Mouse (Mus musculus): ENCODE data around the gene Mip. TPM values are rescaled to one million over a fixed set of nuclear protein-coding genes. Genes with fewer than 3 reads are reported as not detected.

The Mip gene
- polyA plus RNA-seq, 1 experiment, result not detected

DNA sequence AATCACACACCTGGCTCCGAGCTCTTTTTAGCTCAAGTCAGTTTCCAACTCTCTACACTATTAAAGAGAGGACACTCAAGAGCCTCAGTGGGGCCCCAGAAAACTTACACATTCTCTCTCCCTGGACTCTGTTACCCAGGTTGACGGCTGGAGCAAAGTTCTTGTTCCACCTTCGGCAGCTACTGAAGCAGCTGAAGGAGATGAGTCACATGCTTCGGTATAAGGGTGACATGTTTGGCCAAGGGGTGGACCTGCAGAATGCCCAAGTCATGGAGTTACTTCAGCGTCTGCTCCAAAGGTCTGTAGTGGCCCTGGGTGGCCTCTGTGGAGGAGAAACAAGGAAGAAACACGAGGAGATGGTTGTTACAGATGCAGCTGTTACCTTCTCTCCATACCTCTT is 55.3 kb downstream of the Mip start:
- no peaks in the 10 kb centered on the region for H3K4me1 ChIP-seq (ENCODE audit: control insufficient read depth, insufficient read depth, insufficient read length)
- H3K36me3 ChIP-seq (ENCODE audit: control insufficient read depth, insufficient read depth, low read length), result peaks cover 65% of the 10 kb centered on the region
- no peak overlapping the region for H3K27ac ChIP-seq (ENCODE audit: insufficient read depth, low read length)
- 90% methylated on average over 6 of the region's 6 CpGs for WGBS
- no peak for TF ChIP-seq CTCF (IDR thresholded peaks at IDR 0.05; ENCODE audit: extremely low read depth, insufficient read depth, insufficient read length, insufficient replicate concordance)
- no peak for TF ChIP-seq POLR2A (IDR thresholded peaks at IDR 0.05; ENCODE audit: low read depth, low read length)
- no peak overlapping the region for H3K4me3 ChIP-seq (ENCODE audit: extremely low read depth, insufficient read depth, insufficient read length)
- DNase-seq (ENCODE audit: low read depth in 1 of 2, low spot score in 2 of 2), result no peak
- no peaks in the 10 kb centered on the region for H3K27me3 ChIP-seq (ENCODE audit: control insufficient read depth, insufficient read depth, low read length)

Other genes starting within 250 kb of the Mip start
- not detected in 2 replicates for gene Hsd17b6, start 218.2 kb upstream of the Mip start, polyA plus RNA-seq (2012; rRNA removed)
- gene Prim1, start 210.7 kb upstream of the Mip start, polyA plus RNA-seq (2012; rRNA removed), result 3.9 and 4.2 TPM in 2 replicates
- 124 and 171 TPM in 2 replicates for gene Naca, start 190.3 kb upstream of the Mip start, polyA plus RNA-seq (2012; rRNA removed)
- gene Ptges3, start 166.9 kb upstream of the Mip start, polyA plus RNA-seq (2012; rRNA removed), result 20.2 and 59.3 TPM in 2 replicates
- gene Atp5b, start 142.6 kb upstream of the Mip start, polyA plus RNA-seq (2012; rRNA removed), result 803 and 1,529 TPM in 2 replicates
- 39.0 and 43.3 TPM in 2 replicates for gene Baz2a, start 134.3 kb upstream of the Mip start, polyA plus RNA-seq (2012; rRNA removed)
- gene Rbms2, start 45.5 kb upstream of the Mip start, polyA plus RNA-seq (2012; rRNA removed), result 30.0 and 37.0 TPM in 2 replicates
- 4.7 and 6.6 TPM in 2 replicates for gene Gls2, start 31.4 kb upstream of the Mip start, polyA plus RNA-seq (2012; rRNA removed)
- gene Spryd4, start 14.0 kb upstream of the Mip start, polyA plus RNA-seq (2012; rRNA removed), result 6.0 and 7.6 TPM in 2 replicates
- gene Timeless, start 6.2 kb downstream of the Mip start, polyA plus RNA-seq (2012; rRNA removed), result 4.8 and 6.7 TPM in 2 replicates
- 0.06 and 0.20 TPM in 2 replicates for gene Apon, start 28.3 kb downstream of the Mip start, polyA plus RNA-seq (2012; rRNA removed)
- gene Apof, start 42.8 kb downstream of the Mip start, polyA plus RNA-seq (2012; rRNA removed), result 1.0 and 1.4 TPM in 2 replicates
- gene Stat2, start 44.7 kb downstream of the Mip start, polyA plus RNA-seq (2012; rRNA removed), result 34.6 and 42.1 TPM in 2 replicates
- gene Il23a, start 72.9 kb downstream of the Mip start, polyA plus RNA-seq (2012; rRNA removed), result not detected in 2 replicates
- gene Pan2, start 77.5 kb downstream of the Mip start, polyA plus RNA-seq (2012; rRNA removed), result 25.7 and 30.6 TPM in 2 replicates
- 15.9 and 17.2 TPM in 2 replicates for gene Cnpy2, start 96.6 kb downstream of the Mip start, polyA plus RNA-seq (2012; rRNA removed)
- 70.4 and 89.2 TPM in 2 replicates for gene Cs, start 111.9 kb downstream of the Mip start, polyA plus RNA-seq (2012; rRNA removed)
- 32.1 and 63.8 TPM in 2 replicates for gene Coq10a, start 143.2 kb downstream of the Mip start, polyA plus RNA-seq (2012; rRNA removed)
- gene Ankrd52, start 151.3 kb downstream of the Mip start, polyA plus RNA-seq (2012; rRNA removed), result 31.1 and 36.9 TPM in 2 replicates
- 15.2 and 17.1 TPM in 2 replicates for gene Slc39a5, start 175.4 kb downstream of the Mip start, polyA plus RNA-seq (2012; rRNA removed)
- 19.8 and 21.2 TPM in 2 replicates for gene Nabp2, start 185.7 kb downstream of the Mip start, polyA plus RNA-seq (2012; rRNA removed)
- 24.1 and 29.4 TPM in 2 replicates for gene Rnf41, start 185.8 kb downstream of the Mip start, polyA plus RNA-seq (2012; rRNA removed)
- gene Smarcc2, start 233.4 kb downstream of the Mip start, polyA plus RNA-seq (2012; rRNA removed), result 67.8 and 84.5 TPM in 2 replicates

All from spleen, adult 2 months (tissue).